Mouse (Mus musculus) heart, postnatal 0 days (tissue): ENCODE results near the gene Tmem151b.

Source experiments
- CTCF ChIP-seq: IDR thresholded peaks from 2 replicates; pipeline ENCODE4 v1.5.1; 2016; ENCODE audit warnings: antibody characterized with exemption, control low read depth, low read depth
- EP300 ChIP-seq: IDR thresholded peaks from 2 replicates; pipeline ENCODE4 v1.6.1; 2016; ENCODE audit warnings: antibody characterized with exemption, low read depth

GRCm38 (mm10) chr17:45578242-45578641 is 28.8 kb upstream of the Tmem151b start:
- TF ChIP-seq CTCF (no peak), EP300 (no peak)
